Mouse (Mus musculus): ENCODE measurements around the gene Sap30bp. TPM values are rescaled to one million over a fixed set of nuclear protein-coding genes. Genes with fewer than 3 reads are reported as not detected.
A peak's percentile ranks its signal among the peaks of the same experiment; 100 is the strongest.

Gene Sap30bp
- polyA plus RNA-seq, 1 experiment = 51.1 TPM

- no peaks in the 10 kb centered on the region for H3K9me3 ChIP-seq (replicated peaks; ENCODE audit: control insufficient read depth, insufficient read depth, low read length, poor library complexity, severe bottlenecking)
- H3K9ac ChIP-seq (ENCODE audit: low read depth, poor library complexity, severe bottlenecking) = no peak overlapping the region
- no peaks in the 10 kb centered on the region for H3K4me1 ChIP-seq (ENCODE audit: control insufficient read depth, insufficient read depth, low read length)
- H3K4me3 ChIP-seq (ENCODE audit: low read depth, low read length) = no peak overlapping the region
- H3K27me3 ChIP-seq (ENCODE audit: control insufficient read depth, insufficient read depth, low read length, poor library complexity, severe bottlenecking) = no peaks in the 10 kb centered on the region
- TF ChIP-seq EP300 (IDR thresholded peaks at IDR 0.05; ENCODE audit: insufficient read depth, low read depth, low read length) (no peak), POLR2A (IDR thresholded peaks at IDR 0.05; ENCODE audit: insufficient read depth, low read length) (no peak), CTCF (IDR thresholded peaks at IDR 0.05; ENCODE audit: low read depth, low read length) (no peak)
- no peak overlapping the region for H3K27ac ChIP-seq (ENCODE audit: insufficient read depth, low read length)
- no peaks in the 10 kb centered on the region for H3K36me3 ChIP-seq (ENCODE audit: control insufficient read depth, insufficient read depth, low read length, poor library complexity, severe bottlenecking)
Observed at GRCm38 (mm10) chr11:115995256-115995655, 62.2 kb downstream of the Sap30bp start.

GRCm38 (mm10) chr11:115997047-115997446 is 64.0 kb downstream of the Sap30bp start:
- Histone ChIP-seq H3K27ac (ENCODE audit: insufficient read depth, low read length) (no peak overlapping the region), H3K4me3 (ENCODE audit: low read depth, low read length) (no peak overlapping the region), H3K36me3 (ENCODE audit: control insufficient read depth, insufficient read depth, low read length, poor library complexity, severe bottlenecking) (no peaks in the 10 kb centered on the region), H3K9me3 (replicated peaks; ENCODE audit: control insufficient read depth, insufficient read depth, low read length, poor library complexity, severe bottlenecking) (no peaks in the 10 kb centered on the region), H3K4me1 (ENCODE audit: control insufficient read depth, insufficient read depth, low read length) (no peaks in the 10 kb centered on the region), H3K9ac (ENCODE audit: low read depth, poor library complexity, severe bottlenecking) (no peak overlapping the region), H3K27me3 (ENCODE audit: control insufficient read depth, insufficient read depth, low read length, poor library complexity, severe bottlenecking) (no peaks in the 10 kb centered on the region)
- TF ChIP-seq POLR2A (IDR thresholded peaks at IDR 0.05; ENCODE audit: insufficient read depth, low read length) (no peak), CTCF (IDR thresholded peaks at IDR 0.05; ENCODE audit: low read depth, low read length) (no peak), EP300 (IDR thresholded peaks at IDR 0.05; ENCODE audit: insufficient read depth, low read depth, low read length) (no peak)

GRCm38 (mm10) chr11:115997662-115998061 is 64.6 kb downstream of the Sap30bp start:
- no peak overlapping the region for H3K9ac ChIP-seq (ENCODE audit: low read depth, poor library complexity, severe bottlenecking)
- H3K36me3 ChIP-seq (ENCODE audit: control insufficient read depth, insufficient read depth, low read length, poor library complexity, severe bottlenecking) = no peaks in the 10 kb centered on the region
- no peaks in the 10 kb centered on the region for H3K4me1 ChIP-seq (ENCODE audit: control insufficient read depth, insufficient read depth, low read length)
- H3K9me3 ChIP-seq (replicated peaks; ENCODE audit: control insufficient read depth, insufficient read depth, low read length, poor library complexity, severe bottlenecking) = no peaks in the 10 kb centered on the region
- no peak overlapping the region for H3K4me3 ChIP-seq (ENCODE audit: low read depth, low read length)
- H3K27ac ChIP-seq (ENCODE audit: insufficient read depth, low read length) = no peak overlapping the region
- TF ChIP-seq POLR2A (IDR thresholded peaks at IDR 0.05; ENCODE audit: insufficient read depth, low read length) = no peak
- no peak for TF ChIP-seq CTCF (IDR thresholded peaks at IDR 0.05; ENCODE audit: low read depth, low read length)
- TF ChIP-seq EP300 (IDR thresholded peaks at IDR 0.05; ENCODE audit: insufficient read depth, low read depth, low read length) = no peak
- no peaks in the 10 kb centered on the region for H3K27me3 ChIP-seq (ENCODE audit: control insufficient read depth, insufficient read depth, low read length, poor library complexity, severe bottlenecking)

- no peaks in the 10 kb centered on the region for H3K4me1 ChIP-seq (ENCODE audit: control insufficient read depth, insufficient read depth, low read length)
- H3K4me3 ChIP-seq (ENCODE audit: low read depth, low read length) = no peak overlapping the region
- H3K27ac ChIP-seq (ENCODE audit: insufficient read depth, low read length) = no peak overlapping the region
- no peaks in the 10 kb centered on the region for H3K27me3 ChIP-seq (ENCODE audit: control insufficient read depth, insufficient read depth, low read length, poor library complexity, severe bottlenecking)
- H3K36me3 ChIP-seq (ENCODE audit: control insufficient read depth, insufficient read depth, low read length, poor library complexity, severe bottlenecking) = no peaks in the 10 kb centered on the region
- no peaks in the 10 kb centered on the region for H3K9me3 ChIP-seq (replicated peaks; ENCODE audit: control insufficient read depth, insufficient read depth, low read length, poor library complexity, severe bottlenecking)
- no peak for TF ChIP-seq POLR2A (IDR thresholded peaks at IDR 0.05; ENCODE audit: insufficient read depth, low read length)
- no peak for TF ChIP-seq EP300 (IDR thresholded peaks at IDR 0.05; ENCODE audit: insufficient read depth, low read depth, low read length)
- no peak for TF ChIP-seq CTCF (IDR thresholded peaks at IDR 0.05; ENCODE audit: low read depth, low read length)
- no peak overlapping the region for H3K9ac ChIP-seq (ENCODE audit: low read depth, poor library complexity, severe bottlenecking)
Observed at GRCm38 (mm10) chr11:115999027-115999426, 65.9 kb downstream of the Sap30bp start.

- no peak for TF ChIP-seq POLR2A (IDR thresholded peaks at IDR 0.05; ENCODE audit: insufficient read depth, low read length)
- peak; percentile 65 for TF ChIP-seq CTCF (IDR thresholded peaks at IDR 0.05; ENCODE audit: low read depth, low read length)
- Histone ChIP-seq H3K4me3 (ENCODE audit: low read depth, low read length) (no peak overlapping the region), H3K36me3 (ENCODE audit: control insufficient read depth, insufficient read depth, low read length, poor library complexity, severe bottlenecking) (no peaks in the 10 kb centered on the region), H3K27me3 (ENCODE audit: control insufficient read depth, insufficient read depth, low read length, poor library complexity, severe bottlenecking) (no peaks in the 10 kb centered on the region), H3K4me1 (ENCODE audit: control insufficient read depth, insufficient read depth, low read length) (no peaks in the 10 kb centered on the region), H3K9me3 (replicated peaks; ENCODE audit: control insufficient read depth, insufficient read depth, low read length, poor library complexity, severe bottlenecking) (no peaks in the 10 kb centered on the region), H3K9ac (ENCODE audit: low read depth, poor library complexity, severe bottlenecking) (no peak overlapping the region), H3K27ac (ENCODE audit: insufficient read depth, low read length) (no peak overlapping the region)
Observed at GRCm38 (mm10) chr11:115999538-116000143, 66.6 kb downstream of the Sap30bp start.

- Histone ChIP-seq H3K4me1 (ENCODE audit: control insufficient read depth, insufficient read depth, low read length) (peaks cover 3% of the 10 kb centered on the region), H3K36me3 (ENCODE audit: control insufficient read depth, insufficient read depth, low read length, poor library complexity, severe bottlenecking) (no peaks in the 10 kb centered on the region), H3K27me3 (ENCODE audit: control insufficient read depth, insufficient read depth, low read length, poor library complexity, severe bottlenecking) (no peaks in the 10 kb centered on the region), H3K9ac (ENCODE audit: low read depth, poor library complexity, severe bottlenecking) (no peak overlapping the region), H3K9me3 (replicated peaks; ENCODE audit: control insufficient read depth, insufficient read depth, low read length, poor library complexity, severe bottlenecking) (no peaks in the 10 kb centered on the region), H3K4me3 (ENCODE audit: low read depth, low read length) (no peak overlapping the region), H3K27ac (ENCODE audit: insufficient read depth, low read length) (no peak overlapping the region)
- TF ChIP-seq POLR2A (IDR thresholded peaks at IDR 0.05; ENCODE audit: insufficient read depth, low read length) (no peak), EP300 (IDR thresholded peaks at IDR 0.05; ENCODE audit: insufficient read depth, low read depth, low read length) (peak; percentile 67; the same call in 1 of the 2 replicates)
Observed at GRCm38 (mm10) chr11:116000607-116001006, 67.5 kb downstream of the Sap30bp start.
